Mouse (Mus musculus): ENCODE data around the gene Ergic1.

The Ergic1 gene

DNA sequence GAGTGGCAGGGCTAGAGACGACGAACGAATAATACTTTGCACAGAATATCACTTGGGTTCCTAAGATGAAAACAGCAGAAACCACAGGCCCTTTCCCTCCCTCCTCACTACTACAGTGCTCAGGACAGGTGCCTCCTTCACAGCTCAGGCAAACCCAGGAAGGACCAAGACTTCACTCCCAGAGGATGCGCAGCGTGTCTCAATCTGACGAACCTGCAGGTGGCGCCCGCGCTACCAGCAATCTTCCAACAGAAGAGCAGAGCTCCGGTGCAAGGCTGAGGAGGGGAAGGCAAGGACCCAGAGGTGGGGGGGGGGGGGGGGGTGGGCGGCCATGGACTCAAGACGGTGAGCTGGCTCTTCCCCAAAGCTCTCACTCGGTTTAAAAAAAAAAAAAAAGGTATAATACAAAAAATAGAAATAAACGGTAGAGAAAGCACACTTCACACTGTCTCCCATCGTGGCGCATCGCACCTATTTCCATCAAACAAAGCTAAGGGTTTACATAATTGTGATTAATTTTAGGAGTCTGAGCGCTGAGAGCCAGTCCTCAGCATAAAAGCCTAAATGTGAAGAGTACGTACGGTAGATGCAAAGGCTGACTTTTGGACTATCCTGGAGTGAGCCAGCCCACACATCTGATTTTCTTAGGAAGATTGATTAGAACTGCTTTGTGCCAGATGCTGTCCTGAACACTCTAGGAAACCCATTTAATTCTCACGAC, 99.1 kb downstream of the Ergic1 start:
- DNase-seq (ENCODE audit: low spot score), result peak; percentile 82

DNA sequence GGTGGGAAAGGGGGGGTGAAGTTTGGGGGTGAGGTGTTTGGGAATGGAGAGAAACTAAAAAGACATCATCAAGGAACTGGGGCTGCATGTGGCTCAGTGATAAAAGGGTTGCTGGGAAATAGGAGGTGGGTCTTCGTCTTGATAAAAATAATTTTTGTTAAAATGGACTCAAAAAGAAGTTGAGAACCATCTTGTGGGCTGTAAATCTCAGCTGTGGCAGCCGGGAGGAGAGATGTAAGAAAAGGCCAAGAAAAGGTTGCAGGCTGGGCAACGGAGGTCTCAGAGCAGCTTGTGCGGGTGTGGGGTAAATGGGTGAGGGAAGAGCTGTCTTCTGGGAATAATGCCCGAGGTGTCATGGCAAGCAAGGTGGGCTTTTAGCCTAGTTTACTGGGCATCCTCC, 100.9 kb downstream of the Ergic1 start:
- no peak for DNase-seq (ENCODE audit: low spot score)

DNA sequence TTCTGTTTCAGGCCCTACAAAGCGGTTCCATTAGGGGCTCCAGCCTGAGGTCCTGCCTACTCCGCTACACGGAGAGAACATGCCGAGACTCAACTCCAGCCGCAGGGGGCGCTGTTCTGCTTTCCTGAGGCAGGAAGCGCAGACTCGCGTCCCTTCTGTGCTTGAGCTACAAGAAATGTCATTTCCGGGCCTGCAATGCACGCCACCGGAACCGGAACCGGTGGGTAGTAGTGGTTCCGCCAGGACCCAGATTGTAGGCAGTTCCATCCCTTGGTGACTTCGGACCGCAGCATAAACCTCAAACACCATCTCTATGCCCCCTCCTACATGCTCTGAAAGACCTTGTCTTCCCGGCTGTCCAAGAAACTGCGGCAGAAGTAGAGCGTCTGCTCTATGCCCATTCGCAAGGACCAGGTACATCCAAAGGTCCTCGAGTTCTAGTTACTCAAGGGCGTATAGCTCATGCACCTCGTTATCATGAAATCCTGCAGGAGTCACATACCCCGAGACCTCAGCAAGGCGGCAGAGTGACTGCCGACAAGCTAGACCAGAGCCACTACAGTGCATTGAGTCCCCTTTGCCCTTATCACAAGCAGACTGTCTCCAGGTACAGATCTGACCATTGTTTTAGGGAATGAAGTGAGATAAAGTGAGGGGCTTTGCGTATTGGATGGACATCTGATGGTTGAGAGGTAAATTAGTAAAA, 101.8 kb downstream of the Ergic1 start, which contains the start of gene Atp6v0e:
TSS of gene Atp6v0e (plus strand) at position 254 of the 706 bp plus-strand sequence.
- DNase-seq (ENCODE audit: low spot score), result peak; percentile 97

DNA sequence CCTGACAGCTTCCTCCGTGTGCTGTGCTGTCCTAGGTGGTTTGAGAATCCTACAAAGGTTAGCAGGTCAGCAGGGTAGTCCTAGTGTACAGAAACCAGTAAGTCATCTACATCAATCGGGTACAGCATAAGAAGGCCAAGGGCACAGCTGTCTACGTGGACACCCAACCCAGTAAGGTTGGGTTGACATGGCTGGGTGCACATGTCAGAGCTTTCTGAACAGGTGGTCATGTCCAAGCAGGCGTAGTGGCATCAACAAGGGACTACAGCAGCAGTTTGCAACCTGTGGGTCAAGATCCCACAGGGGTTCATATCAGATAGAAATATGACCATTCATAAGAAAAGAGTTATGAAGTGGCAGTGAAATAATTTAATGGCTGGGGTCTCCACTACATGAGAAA, 104.3 kb downstream of the Ergic1 start:
- no peak for DNase-seq (ENCODE audit: low spot score)

DNA sequence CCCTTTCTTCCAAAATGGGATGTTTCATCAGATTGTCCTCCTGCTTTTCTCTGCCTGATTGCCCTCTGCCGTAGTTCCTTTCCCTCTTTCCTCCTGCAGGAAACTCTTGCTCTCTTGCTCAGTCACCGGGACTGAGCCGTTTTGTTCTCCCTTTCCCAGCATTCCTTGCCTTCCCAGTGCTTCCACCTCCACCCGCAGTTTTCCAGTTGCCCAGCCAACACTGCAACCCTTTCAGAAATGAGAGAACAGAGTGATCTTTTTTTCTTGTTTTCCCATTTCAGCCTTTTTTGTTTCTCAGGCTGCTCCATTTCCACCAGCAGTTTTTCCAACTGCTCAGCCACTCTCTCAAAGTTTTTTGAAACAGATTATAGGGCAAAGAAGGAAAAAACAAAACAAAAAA, 110.0 kb downstream of the Ergic1 start:
- DNase-seq (ENCODE audit: low spot score), result no peak

DNA sequence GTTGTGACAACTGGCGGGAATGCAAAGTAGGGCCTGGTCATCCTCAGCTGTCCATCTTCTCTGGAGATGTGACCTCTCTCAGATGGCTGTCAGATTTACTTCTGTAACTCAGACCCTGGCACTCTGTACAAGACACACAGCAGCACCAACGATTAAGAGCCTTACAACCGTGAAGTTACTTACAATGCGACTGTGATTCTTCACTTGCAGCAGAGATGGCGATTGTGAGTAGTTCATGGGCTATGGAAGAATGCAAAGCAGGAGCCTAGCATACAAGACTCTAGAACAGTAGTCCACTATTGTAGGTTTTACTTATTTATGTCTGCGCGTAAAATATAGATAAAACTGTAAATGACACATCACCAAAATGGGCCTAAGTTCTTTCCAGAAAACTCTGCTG, 114.6 kb downstream of the Ergic1 start:
- DNase-seq (ENCODE audit: low spot score), result no peak

DNA sequence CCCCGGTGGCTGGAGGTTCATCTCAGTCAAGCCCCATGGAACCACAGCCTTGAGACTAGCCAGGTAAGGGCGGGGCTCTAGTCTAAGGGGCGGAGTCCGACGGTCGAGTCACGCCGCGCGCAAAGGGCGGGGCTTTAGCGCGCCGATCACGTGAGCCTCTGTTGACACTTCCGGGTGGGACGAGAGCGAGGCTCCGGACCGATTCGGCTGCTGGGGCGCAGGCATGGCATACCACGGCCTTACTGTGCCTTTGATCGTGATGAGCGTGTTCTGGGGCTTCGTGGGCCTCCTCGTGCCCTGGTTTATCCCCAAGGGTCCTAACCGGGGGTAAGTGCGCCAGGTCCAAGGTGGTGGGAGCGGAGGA, 114.9 kb downstream of the Ergic1 start:
- peak; percentile 91 for DNase-seq (ENCODE audit: low spot score)

DNA sequence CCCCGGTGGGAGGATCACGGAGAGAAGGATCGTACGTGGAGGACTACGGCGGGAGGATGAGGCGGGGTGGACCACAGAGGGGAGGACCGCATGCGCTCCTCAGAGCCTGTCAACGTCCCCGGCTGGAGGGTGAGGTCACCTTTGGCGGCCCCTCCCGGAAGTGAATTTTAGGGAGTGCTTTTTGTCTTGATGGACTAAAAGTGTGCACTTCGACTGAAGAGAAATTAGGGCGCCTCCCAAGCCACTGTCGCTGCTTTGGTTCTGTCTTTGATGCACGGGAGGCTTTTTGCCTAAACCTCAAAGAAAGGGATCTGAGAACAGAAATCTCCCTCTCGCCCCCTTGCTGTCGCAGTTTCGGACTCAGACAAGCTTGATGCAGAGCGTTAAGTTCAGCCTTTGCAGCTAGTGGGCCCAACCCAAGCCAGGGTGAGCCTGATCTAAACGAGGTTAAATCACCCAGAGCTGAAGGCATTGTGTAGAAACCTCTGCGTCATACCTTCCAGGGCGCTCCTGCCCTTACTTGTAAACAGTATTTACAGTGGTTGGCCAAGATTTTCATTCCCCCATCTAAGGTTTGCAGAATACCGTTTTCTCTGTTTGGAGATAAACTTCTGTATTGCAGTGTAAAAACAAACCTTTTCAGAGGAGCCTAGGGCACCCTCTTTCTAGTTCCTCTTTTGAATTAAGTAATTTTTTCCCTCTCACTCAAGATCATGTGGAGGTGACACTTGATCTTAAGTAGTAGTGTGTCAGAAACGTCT, 115.5 kb downstream of the Ergic1 start:
- DNase-seq (ENCODE audit: low spot score), result peak; percentile 82

DNA sequence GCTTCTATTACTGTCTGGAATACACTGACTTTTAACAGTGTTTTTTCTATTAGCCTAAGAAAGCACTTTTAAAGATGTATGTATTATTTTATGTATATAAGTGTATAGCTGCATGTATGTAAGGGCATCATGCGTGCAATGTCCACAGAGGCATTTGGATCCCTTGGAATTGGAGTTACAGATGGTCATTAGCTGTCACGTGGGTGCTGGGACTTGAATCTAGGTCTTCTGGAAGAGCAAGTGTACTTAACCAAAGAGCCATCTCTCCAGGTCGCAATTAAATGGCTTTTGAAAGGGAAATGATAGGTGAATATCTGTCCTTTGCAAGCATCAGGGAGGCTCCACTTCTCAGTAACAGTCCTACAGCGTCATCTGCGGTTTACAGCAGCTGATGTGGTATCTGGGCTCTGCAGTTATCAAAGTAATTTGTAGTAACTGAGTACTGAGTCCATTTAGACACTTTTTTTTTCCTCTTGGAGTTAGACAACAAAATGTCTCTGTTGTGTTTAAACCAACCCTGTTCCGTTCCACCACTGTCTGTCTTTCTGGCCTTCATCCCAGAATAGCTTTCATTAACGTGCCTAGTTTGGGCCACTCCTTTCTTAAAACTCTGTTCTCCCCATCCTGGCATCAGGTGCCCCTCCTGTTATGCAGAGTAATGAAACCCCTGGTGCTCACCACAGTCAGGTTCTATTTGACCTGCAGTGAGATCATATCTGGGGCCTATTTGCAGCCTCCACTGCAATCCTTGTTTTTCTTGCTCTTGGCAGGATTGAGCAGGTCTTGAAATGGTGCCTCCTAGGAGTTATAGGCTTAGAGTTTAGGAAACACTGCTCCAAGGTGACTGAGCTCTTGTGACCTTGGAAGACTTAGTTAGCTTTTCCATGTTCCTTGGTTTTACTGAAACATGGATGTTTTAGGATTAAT, 116.7 kb downstream of the Ergic1 start:
- no peak for DNase-seq (ENCODE audit: low spot score)

DNA sequence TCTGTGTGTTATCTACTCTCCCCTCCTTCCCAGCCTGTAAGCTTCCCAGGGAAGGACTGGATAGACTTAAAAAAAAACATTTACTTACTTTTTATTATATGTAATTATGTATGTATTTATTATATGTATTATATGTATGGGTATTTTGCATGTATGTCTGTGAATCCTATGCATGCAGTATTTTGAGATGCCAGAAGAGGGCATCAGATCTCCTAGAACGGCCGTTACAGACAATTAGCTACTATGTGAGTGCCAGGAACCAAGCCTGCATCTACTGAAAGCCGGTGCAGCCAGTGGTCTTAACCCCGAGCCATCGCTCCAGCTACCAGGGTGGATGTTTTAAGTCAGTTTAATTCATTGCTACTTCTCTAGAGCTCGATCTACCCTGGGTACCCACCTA, 120.0 kb downstream of the Ergic1 start:
- no peak for DNase-seq (ENCODE audit: low spot score)

DNA sequence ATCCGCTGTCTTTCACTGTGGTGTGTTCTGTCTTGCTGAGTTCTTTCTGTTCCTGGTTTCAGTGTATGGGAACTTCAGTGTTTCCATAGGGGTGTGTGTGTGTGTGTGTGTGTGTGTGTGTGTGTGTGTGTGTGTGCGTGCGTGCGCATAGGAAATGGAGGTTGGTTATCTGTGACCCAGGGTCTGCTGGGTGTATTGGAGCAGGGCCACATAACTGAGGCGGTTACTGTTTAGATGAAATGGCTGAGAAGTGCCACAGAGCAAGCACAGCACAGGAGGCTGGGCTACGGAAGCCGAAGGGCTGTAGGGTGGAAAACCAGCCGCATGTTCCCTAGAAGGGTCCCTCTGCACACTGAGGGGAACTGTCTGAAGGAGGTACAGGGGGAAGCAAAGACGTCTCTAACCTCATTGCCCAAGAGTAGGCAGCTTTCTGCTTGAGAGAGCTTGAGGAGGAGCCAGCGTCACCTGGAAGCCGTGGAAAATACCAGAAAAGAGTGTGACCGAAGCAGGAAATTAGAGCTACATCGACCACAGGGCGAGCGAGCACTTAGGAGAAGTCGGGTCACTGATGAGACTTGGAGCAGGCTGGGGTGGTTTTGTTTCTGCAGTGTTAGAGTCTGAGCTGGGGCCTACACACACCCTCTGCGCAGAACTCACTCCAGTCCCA, 125.2 kb downstream of the Ergic1 start:
- no peak for DNase-seq (ENCODE audit: low spot score)

DNA sequence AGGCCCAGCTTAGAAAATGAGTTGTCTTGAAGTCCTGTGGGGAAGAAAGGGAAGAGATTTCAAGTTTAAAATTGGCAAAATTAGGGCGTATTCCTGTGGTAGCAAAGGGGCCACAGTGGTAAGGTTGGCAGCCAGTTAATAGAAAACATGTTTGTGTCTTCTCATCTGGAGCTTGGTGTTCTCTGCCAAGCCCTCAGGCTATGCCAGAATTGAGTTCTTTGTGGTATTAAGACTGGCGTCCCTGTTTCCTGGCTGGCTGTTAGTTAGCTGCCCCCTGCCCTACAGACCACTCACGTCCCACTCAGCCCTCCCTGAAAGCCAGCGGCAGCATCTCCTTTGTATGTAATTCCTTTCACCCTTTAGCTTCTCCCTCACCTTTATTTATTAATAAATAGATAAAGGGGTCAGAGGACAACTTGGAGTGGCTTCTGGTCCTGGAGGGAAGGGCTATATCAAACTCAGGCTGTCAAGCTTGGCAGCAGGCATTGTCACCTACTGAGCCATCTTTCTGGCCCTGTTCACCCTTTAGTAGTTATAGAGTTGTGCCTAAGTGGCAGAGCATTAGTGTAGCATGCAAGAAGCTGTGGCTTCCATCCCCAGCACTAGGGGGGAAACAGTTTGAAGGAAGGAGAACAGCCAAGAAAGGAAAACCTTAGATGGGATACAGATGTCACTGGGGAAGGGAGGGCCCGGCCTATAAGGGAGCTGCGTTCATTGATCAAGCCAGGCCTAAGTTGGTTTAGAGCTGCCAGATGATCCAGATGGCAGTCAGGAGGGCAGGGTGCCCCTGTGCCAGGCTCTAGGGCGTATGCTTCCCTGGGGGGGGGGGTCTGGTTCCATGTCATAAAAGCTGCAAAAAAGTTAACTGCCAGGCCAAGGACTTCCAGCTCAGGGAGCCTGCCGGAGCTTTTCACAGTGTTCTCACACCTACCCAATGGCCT, 127.8 kb downstream of the Ergic1 start:
- no peak for DNase-seq (ENCODE audit: low spot score)

DNA sequence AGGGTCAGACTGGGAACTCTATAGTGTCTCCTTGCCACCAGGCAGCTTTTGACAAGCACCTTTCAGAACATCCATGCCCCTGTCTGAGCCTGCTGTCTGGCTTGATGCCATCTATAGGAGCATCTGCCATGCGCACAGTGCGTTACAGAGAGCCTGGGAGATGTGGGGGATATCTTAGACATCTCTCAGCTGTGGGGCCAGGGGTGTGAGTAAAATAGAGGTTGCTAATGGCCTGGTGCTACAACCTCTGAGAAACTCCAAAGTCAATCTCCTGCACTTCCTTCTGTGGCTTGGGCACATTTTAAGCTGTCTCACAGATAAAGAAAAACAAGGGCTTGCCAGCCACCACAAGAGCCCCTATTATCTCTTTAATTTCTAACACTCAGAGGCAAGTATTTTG, 128.5 kb downstream of the Ergic1 start:
- DNase-seq (ENCODE audit: low spot score), result no peak

DNA sequence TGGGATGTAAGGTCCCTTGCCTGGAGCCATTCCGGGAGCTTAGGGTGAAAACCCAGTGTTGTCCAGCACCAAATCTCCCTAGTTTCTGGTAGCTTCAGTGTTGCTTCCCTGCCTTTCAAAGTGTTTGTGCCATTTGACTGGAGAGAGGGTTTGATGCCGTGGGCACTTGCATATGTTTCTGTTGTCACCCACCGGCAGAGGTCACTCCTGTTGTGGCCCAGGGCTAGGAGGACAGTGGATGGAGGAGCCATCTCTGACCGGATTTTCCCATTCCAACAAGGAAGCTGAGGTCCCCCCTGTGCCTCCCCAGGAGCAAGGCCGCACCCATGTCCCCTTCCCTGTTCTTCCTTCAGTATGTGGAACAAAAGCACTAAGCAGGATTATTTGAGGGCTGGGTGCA, 128.9 kb downstream of the Ergic1 start:
- no peak for DNase-seq (ENCODE audit: low spot score)

DNA sequence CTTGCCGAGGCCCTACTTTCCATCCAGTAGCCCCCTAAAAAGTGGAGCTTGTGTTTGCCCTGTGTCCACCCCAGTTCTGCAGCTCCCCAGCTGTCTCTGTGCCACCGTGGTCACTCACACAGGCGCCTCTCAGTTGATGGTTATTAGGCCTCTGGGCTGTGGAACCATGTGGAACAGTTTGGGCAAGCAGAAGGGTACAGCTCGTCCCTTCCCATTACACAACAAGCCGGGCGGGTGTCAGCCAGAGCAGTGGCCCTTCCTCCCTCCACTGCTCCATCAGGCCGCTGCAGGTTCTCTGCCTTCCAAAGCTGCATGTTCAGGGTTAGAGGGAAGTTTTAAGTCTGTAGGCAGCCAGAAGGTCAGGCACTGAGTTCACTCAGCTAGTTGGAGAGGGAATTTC, 129.8 kb downstream of the Ergic1 start:
- DNase-seq (ENCODE audit: low spot score), result peak; percentile 30

DNA sequence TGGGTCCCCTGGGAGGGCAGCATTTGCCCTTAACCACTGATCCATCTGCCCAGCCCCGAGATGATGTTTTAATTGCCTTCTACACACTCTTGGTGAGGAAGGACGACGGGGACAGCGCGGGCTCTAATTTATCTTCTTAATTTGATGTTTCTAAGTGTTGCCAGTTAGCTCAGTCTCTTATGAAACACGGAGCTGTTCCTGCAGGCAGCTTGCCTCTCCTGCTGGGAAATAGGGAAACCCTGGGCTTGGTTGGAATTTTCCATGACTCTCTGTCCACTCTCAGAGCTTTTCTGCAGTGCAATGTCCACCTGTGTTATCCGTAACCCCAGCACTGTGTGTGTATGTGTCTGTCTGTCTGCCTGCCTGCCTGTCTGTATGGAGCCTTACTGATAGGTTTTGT, 132.1 kb downstream of the Ergic1 start:
- no peak for DNase-seq (ENCODE audit: low spot score)

DNA sequence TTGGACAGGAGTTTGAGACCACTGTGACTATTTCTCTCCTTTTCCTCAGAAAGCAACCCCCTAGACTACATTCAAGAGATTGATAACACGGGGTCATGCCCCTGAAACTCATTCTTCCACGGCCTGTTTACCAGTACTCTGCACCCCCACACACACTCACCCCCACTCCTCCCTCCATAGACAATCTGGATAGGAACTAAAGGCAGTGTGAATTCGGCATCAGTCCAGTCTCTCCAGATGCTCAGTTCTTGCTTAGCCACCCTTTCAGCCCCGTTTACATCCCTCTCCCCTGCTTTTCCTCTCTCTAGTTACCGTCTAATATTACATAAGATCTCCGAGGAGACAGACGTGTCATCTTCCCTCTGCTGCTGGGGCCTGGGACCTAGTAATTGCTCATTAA, 132.9 kb downstream of the Ergic1 start:
- no peak for DNase-seq (ENCODE audit: low spot score)

DNA sequence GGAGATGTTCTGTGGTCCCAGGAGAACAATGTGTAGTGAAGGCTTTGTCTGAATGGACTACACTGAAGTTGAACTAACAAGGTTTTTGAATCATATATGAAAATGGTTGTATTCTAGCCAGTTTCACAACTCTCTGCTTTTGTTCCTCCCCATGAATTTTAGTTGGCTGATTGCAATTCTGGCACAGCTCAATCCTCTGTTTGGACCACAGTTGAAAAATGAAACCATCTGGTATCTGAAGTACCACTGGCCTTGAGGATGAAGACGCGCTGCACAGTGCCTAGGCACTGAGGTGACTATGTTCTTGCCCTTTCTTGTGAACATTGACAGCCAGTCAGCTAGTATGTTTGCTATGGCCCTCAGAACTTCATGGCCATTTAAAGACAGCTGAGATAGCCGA, 133.9 kb downstream of the Ergic1 start:
- DNase-seq (ENCODE audit: low spot score), result no peak

DNA sequence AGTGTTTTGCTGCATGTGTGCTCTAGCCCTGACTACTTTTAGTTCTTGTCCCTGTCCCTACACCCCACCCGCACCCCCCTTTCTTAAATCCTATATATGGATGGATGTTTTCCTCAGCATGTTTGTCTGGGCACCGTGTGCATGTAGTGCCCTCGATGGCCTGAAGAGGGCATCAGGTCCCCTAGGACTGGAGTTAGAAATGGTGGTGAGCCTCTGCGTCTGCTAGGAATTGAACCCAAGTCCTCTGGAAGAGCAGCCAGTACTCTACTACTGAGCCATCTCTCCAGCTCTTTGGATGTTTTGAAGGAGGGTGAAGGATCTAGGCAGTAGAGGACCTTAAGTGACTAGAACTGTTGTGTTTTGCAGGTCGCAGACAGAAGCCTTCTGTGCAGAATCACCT, 137.6 kb downstream of the Ergic1 start:
- DNase-seq (ENCODE audit: low spot score), result no peak

All from urinary bladder, postnatal 14 days (tissue).